ENCODE assay signal across 9 mouse cellular contexts in the genomic region with DNA sequence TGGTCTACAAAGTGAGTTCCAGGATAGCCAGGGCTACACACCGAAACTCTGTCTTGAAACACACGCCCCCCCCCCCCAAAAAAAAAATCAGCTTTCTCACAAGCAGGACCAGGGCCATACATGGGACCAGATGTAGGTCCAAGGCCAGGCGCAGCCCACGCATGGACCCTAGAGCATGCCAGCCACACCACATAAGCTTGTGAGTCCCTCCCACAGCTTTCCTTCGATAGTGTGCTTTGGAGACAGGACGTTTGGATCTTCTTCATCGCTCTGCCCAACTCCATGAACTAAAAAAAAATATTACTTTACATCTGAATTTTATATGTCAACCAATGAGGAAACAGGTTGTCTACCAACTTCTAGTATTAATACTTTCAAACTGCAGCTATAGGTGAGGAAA. TPM values are rescaled to one million over a fixed set of nuclear protein-coding genes. Genes with fewer than 3 reads are reported as not detected.
DNase-seq lines count a peak whose midpoint lies in the region; ATAC-seq and TF ChIP-seq lines count a peak whose summit lies in the region.
"Had no signal": no experiment of that assay in that cellular context is flagged by ENCODE, and none has a peak within 500 bp of the region (broad histone marks: within the 10 kb centered on the region; RNA-seq: fewer than 3 reads in every experiment).

No protein-coding gene starts in this region.

- no peak overlapping the region for H3K4me3 ChIP-seq in gastrocnemius, adult 2 months
- H3K4me3 ChIP-seq in spleen, adult 2 months (ENCODE audit: extremely low read depth, insufficient read depth, insufficient read length), result no peak overlapping the region
- no peak overlapping the region for H3K4me3 ChIP-seq in liver, embryonic 14.5 days (ENCODE audit: insufficient read depth in 1 of 2, low read depth in 2 of 2, low read length in 2 of 2)

- TF ChIP-seq POLR2A in spleen, adult 2 months (IDR thresholded peaks at IDR 0.05; ENCODE audit: low read depth, low read length), result no peak

- H3K27ac ChIP-seq in gastrocnemius, adult 2 months, result peak overlapping the region; percentile 99
- peak overlapping the region; percentile 90; the same call in 1 of the 2 replicates for H3K27ac ChIP-seq in spleen, adult 2 months (ENCODE audit: insufficient read depth, low read length)
- peak overlapping the region; percentile 81 for H3K27ac ChIP-seq in liver, embryonic 14.5 days

- TF ChIP-seq CTCF in gastrocnemius, adult 2 months (IDR thresholded peaks at IDR 0.05), result no peak
- TF ChIP-seq CTCF in spleen, adult 2 months (IDR thresholded peaks at IDR 0.05; ENCODE audit: extremely low read depth, insufficient read depth, insufficient read length, insufficient replicate concordance), result no peak
- TF ChIP-seq CTCF in liver, embryonic 14.5 days (IDR thresholded peaks at IDR 0.05; ENCODE audit: low read depth), result no peak

- DNase-seq in gastrocnemius, adult 2 months, result no peak
- no peak for DNase-seq in gastrocnemius, postnatal 10 days
- no peak for DNase-seq in spleen, adult 2 months (ENCODE audit: low read depth in 1 of 2, low spot score in 2 of 2)
- no peak for DNase-seq in spleen, postnatal 10 days (ENCODE audit: low spot score in 2 of 2)
- no peak for DNase-seq in liver, embryonic 14.5 days (ENCODE audit: low read depth in 3 of 3, low spot score in 3 of 3)
- DNase-seq in ovary, postnatal 36 days (ENCODE audit: low spot score), result no peak
- no peak for DNase-seq in ovary, postnatal 10 days (ENCODE audit: low spot score)
- no peak for DNase-seq in right cerebral cortex, postnatal 36 days (ENCODE audit: low spot score in 2 of 2)
- DNase-seq: adrenal gland, adult 2 months had no signal

- no peaks in the 10 kb centered on the region for H3K9me3 ChIP-seq in liver, embryonic 14.5 days (ENCODE audit: control insufficient read depth, low read length)

- no peak overlapping the region for H3K9ac ChIP-seq in liver, embryonic 14.5 days (replicated peaks)

- TF ChIP-seq EP300 in liver, embryonic 14.5 days (IDR thresholded peaks at IDR 0.05; ENCODE audit: low read depth), result no peak

- H3K4me2 ChIP-seq in liver, embryonic 14.5 days (ENCODE audit: low read depth), result peak overlapping the region; percentile 89

- intact Hi-C loops in gastrocnemius, adult 2 months (cut with DNase I), result no loop called here

- no peak for ATAC-seq in liver, embryonic 14.5 days (ENCODE audit: insufficient read depth)

- peaks cover 9% of the 10 kb centered on the region for H3K4me1 ChIP-seq in spleen, adult 2 months (ENCODE audit: control insufficient read depth, insufficient read depth, insufficient read length)
- peaks cover 30 to 38% of the 10 kb centered on the region in 2 experiments for H3K4me1 ChIP-seq in liver, embryonic 14.5 days (replicated peaks; ENCODE audit: control insufficient read depth in 2 of 2, insufficient read depth in 2 of 2, low read length in 1 of 2)

- WGBS in spleen, adult 2 months, result 87% methylated on average over 7 of the region's 7 CpGs
- WGBS in liver, embryonic 14.5 days (ENCODE audit: insufficient replicate concordance), result 73% methylated on average over 7 of the region's 7 CpGs

- H3K36me3 ChIP-seq in spleen, adult 2 months (ENCODE audit: control insufficient read depth, insufficient read depth, low read length), result no peaks in the 10 kb centered on the region
- no peaks in the 10 kb centered on the region for H3K36me3 ChIP-seq in liver, embryonic 14.5 days (replicated peaks; ENCODE audit: control insufficient read depth, insufficient read depth, low read depth)

- H3K27me3 ChIP-seq in spleen, adult 2 months (ENCODE audit: control insufficient read depth, insufficient read depth, low read length), result no peaks in the 10 kb centered on the region
- H3K27me3 ChIP-seq in liver, embryonic 14.5 days (ENCODE audit: control insufficient read depth, insufficient read depth, low read length), result no peaks in the 10 kb centered on the region

RNA-seq across cellular contexts. Expression of a gene that starts 7.2 kb away (rescaled TPM):
- not detected for total RNA-seq in gastrocnemius, adult 2 months (2021)
- total RNA-seq in gastrocnemius, postnatal 10 days (2021), result not detected
- polyA plus RNA-seq in spleen, adult 2 months (2012; rRNA removed), result not detected in 2 replicates
- polyA plus RNA-seq in liver, embryonic 14.5 days (2012; rRNA removed), result not detected in 2 replicates
- polyA plus RNA-seq in liver, embryonic 14.5 days (2014; fragmentation: Nextera tagmentation; extraction: Ambion mirVana), result not detected in 2 replicates
- total RNA-seq: adrenal gland, adult 2 months had no signal
- polyA plus RNA-seq: adrenal gland, adult 2 months had no signal

RNA-seq across cellular contexts. Expression of a gene that starts 7.3 kb away (rescaled TPM):
- total RNA-seq in gastrocnemius, adult 2 months (2021), result not detected
- total RNA-seq in gastrocnemius, postnatal 10 days (2021), result not detected
- 0.11 and 0.34 TPM in 2 replicates for polyA plus RNA-seq in spleen, adult 2 months (2012; rRNA removed)
- polyA plus RNA-seq in liver, embryonic 14.5 days (2012; rRNA removed), result not detected in 2 replicates
- polyA plus RNA-seq in liver, embryonic 14.5 days (2014; fragmentation: Nextera tagmentation; extraction: Ambion mirVana), result not detected in 2 replicates
- total RNA-seq: adrenal gland, adult 2 months had no signal
